Mouse (Mus musculus) stomach, embryonic 14.5 days (tissue): ENCODE measurements around the gene Cdc34. TPM values are rescaled to one million over a fixed set of nuclear protein-coding genes. Genes with fewer than 3 reads are reported as not detected.

Experiments used
- ATAC-seq: fragments of 200-750 bp; cut with Nextera tagmentation; 2 replicates; pipeline ENCODE4 v1.8.0; 2017; ENCODE audit warnings: low read depth, moderate TSS enrichment; ENCODE audit not compliant: insufficient number of reproducible peaks, insufficient read depth, low FRiP score
- H3K27ac ChIP-seq: fragments of 300-500 bp; sonication (generic); 2 replicates; pipeline ENCODE4 v1.5.1; 2014; ENCODE audit warnings: mild to moderate bottlenecking, low read length, moderate library complexity, mixed read lengths
- H3K27me3 ChIP-seq: fragments of 300-500 bp; sonication (generic); 2 replicates; pipeline ENCODE4 v1.6.1; 2014; ENCODE audit warnings: low read length, control low read depth, mixed read lengths; ENCODE audit not compliant: control insufficient read depth, insufficient read depth
- H3K36me3 ChIP-seq: fragments of 300-500 bp; sonication (generic); 2 replicates; pipeline ENCODE4 v1.6.1; 2014; ENCODE audit warnings: mild to moderate bottlenecking, control low read depth, low read length, moderate library complexity, mixed read lengths; ENCODE audit not compliant: control insufficient read depth, insufficient read depth
- H3K4me1 ChIP-seq: fragments of 300-500 bp; sonication (generic); 2 replicates; pipeline ENCODE4 v1.6.1; 2014; ENCODE audit warnings: low read length, control low read depth, mixed read lengths; ENCODE audit not compliant: control insufficient read depth, insufficient read depth
- H3K4me2 ChIP-seq: fragments of 300-500 bp; sonication (generic); replicated peaks from 2 replicates; pipeline ENCODE4 v1.6.1; 2014; ENCODE audit warnings: low read depth, low read length, control low read depth
- H3K4me3 ChIP-seq: fragments of 300-500 bp; sonication (generic); 2 replicates; pipeline ENCODE4 v1.5.1; 2014; ENCODE audit warnings: low read depth, low read length, control low read depth
- H3K9ac ChIP-seq: fragments of 300-500 bp; sonication (generic); replicated peaks from 2 replicates; pipeline ENCODE4 v1.6.1; 2014; ENCODE audit warnings: low read depth, mild to moderate bottlenecking, control low read depth, low read length, moderate library complexity, mixed read lengths
- H3K9me3 ChIP-seq: fragments of 300-500 bp; sonication (generic); 2 replicates; pipeline ENCODE4 v1.6.1; 2016; ENCODE audit warnings: low read depth, low read length, control low read depth; ENCODE audit not compliant: control insufficient read depth
- WGBS: fragments of 180-500 bp; shearing (Covaris S2); extraction: QIAGEN DNeasy Blood & Tissue Kit; methylation state at CpG from one replicate; pipeline ENCODE4 v1.1.7; 2014; 5-methylcytosine and 5-hydroxymethylcytosine counted together
- polyA plus RNA-seq: library from polyadenylated mRNA; unstranded; fragments of >200 nt; fragmentation: Nextera tagmentation; extraction: Ambion mirVana; gene quantifications from 2 replicates; pipeline ENCODE4 v1.2.1, GENCODE M21; 2014

Gene Cdc34
- polyA plus RNA-seq, 1 experiment from 2014 or later, result 88.7 TPM

GRCm38 (mm10) chr10:79680606-79681495, 1.1 kb upstream of the Cdc34 start:
- peak overlapping the region; percentile 60 for H3K4me2 ChIP-seq
- peak overlapping the region; percentile 68 for H3K4me3 ChIP-seq
- WGBS, result 29% methylated on average over 11 of the region's 11 CpGs
- peak; percentile 16; the same call in 1 of the 2 replicates for ATAC-seq
- no peaks in the 10 kb centered on the region for H3K27me3 ChIP-seq
- H3K9me3 ChIP-seq, result no peaks in the 10 kb centered on the region
- H3K36me3 ChIP-seq, result peaks cover 20% of the 10 kb centered on the region
- H3K4me1 ChIP-seq, result peaks cover 18% of the 10 kb centered on the region; the same call in 1 of the 2 replicates
- H3K27ac ChIP-seq, result peak overlapping the region; percentile 59; the same call in 1 of the 2 replicates
- H3K9ac ChIP-seq, result no peak overlapping the region; the same call in 1 of the 2 replicates

- peaks cover 18% of the 10 kb centered on the region; the same call in 1 of the 2 replicates for H3K4me1 ChIP-seq
- 0% methylated on average over 10 of the region's 10 CpGs for WGBS
These were observed 538 bp downstream of the Cdc34 start for GRCm38 (mm10) chr10:79682551-79682915.

GRCm38 (mm10) chr10:79682916-79683582, 1.1 kb downstream of the Cdc34 start:
- no peak for ATAC-seq
- Histone ChIP-seq H3K4me2 (peak overlapping the region; percentile 90), H3K9ac (peak overlapping the region; percentile 85), H3K9me3 (no peaks in the 10 kb centered on the region), H3K4me1 (peaks cover 18% of the 10 kb centered on the region; the same call in 1 of the 2 replicates), H3K27me3 (no peaks in the 10 kb centered on the region), H3K36me3 (peaks cover 39% of the 10 kb centered on the region), H3K27ac (peak overlapping the region; percentile 75; the same call in 1 of the 2 replicates), H3K4me3 (peak overlapping the region; percentile 68)
- 6% methylated on average over 10 of the region's 10 CpGs for WGBS

More at GRCm38 (mm10) chr10:79682551-79682915, 538 bp downstream of the Cdc34 start:
- H3K27me3 ChIP-seq, result no peaks in the 10 kb centered on the region
- no peak for ATAC-seq
- no peaks in the 10 kb centered on the region for H3K9me3 ChIP-seq
- H3K36me3 ChIP-seq, result peaks cover 35% of the 10 kb centered on the region
- peak overlapping the region; percentile 75; the same call in 1 of the 2 replicates for H3K27ac ChIP-seq
- H3K4me3 ChIP-seq, result peak overlapping the region; percentile 68
- H3K9ac ChIP-seq, result peak overlapping the region; percentile 85
- peak overlapping the region; percentile 90 for H3K4me2 ChIP-seq

GRCm38 (mm10) chr10:79683726-79684640, 2.0 kb downstream of the Cdc34 start:
- 84% methylated on average over 6 of the region's 6 CpGs for WGBS
- H3K9me3 ChIP-seq, result no peaks in the 10 kb centered on the region
- no peak overlapping the region; the same call in 1 of the 2 replicates for H3K9ac ChIP-seq
- peak overlapping the region; percentile 90; the same call in 1 of the 2 replicates for H3K4me2 ChIP-seq
- H3K27me3 ChIP-seq, result no peaks in the 10 kb centered on the region
- H3K4me1 ChIP-seq, result peaks cover 18% of the 10 kb centered on the region; the same call in 1 of the 2 replicates
- H3K27ac ChIP-seq, result no peak overlapping the region
- peaks cover 48% of the 10 kb centered on the region for H3K36me3 ChIP-seq
- H3K4me3 ChIP-seq, result peak overlapping the region; percentile 68; the same call in 1 of the 2 replicates
- no peak for ATAC-seq

- Histone ChIP-seq H3K27me3 (no peaks in the 10 kb centered on the region), H3K4me2 (no peak overlapping the region), H3K9me3 (no peaks in the 10 kb centered on the region), H3K36me3 (peaks cover 52% of the 10 kb centered on the region), H3K9ac (no peak overlapping the region), H3K4me3 (no peak overlapping the region), H3K27ac (no peak overlapping the region), H3K4me1 (peaks cover 18% of the 10 kb centered on the region; the same call in 1 of the 2 replicates)
- no peak for ATAC-seq
- WGBS, result 92% methylated on average over 25 of the region's 25 CpGs
These were observed 3.0 kb downstream of the Cdc34 start for GRCm38 (mm10) chr10:79684770-79685600.

- Histone ChIP-seq H3K9ac (no peak overlapping the region), H3K36me3 (peaks cover 52% of the 10 kb centered on the region), H3K4me1 (peaks cover 13% of the 10 kb centered on the region; the same call in 1 of the 2 replicates), H3K27ac (no peak overlapping the region), H3K27me3 (no peaks in the 10 kb centered on the region), H3K4me2 (no peak overlapping the region), H3K4me3 (no peak overlapping the region), H3K9me3 (no peaks in the 10 kb centered on the region)
- no peak for ATAC-seq
- 85% methylated on average over 2 of the region's 2 CpGs for WGBS
These were observed 4.2 kb downstream of the Cdc34 start for GRCm38 (mm10) chr10:79686219-79686618.

GRCm38 (mm10) chr10:79686691-79687090, 4.7 kb downstream of the Cdc34 start:
- Histone ChIP-seq H3K4me3 (no peak overlapping the region), H3K9me3 (no peaks in the 10 kb centered on the region), H3K36me3 (peaks cover 52% of the 10 kb centered on the region), H3K4me2 (no peak overlapping the region), H3K4me1 (peaks cover 13% of the 10 kb centered on the region; the same call in 1 of the 2 replicates), H3K27ac (no peak overlapping the region), H3K27me3 (no peaks in the 10 kb centered on the region), H3K9ac (no peak overlapping the region)
- 93% methylated on average over 1 of the region's 1 CpGs for WGBS
- no peak for ATAC-seq
